Mouse (Mus musculus): ENCODE results near the gene Atad2b.

Gene Atad2b

DNA sequence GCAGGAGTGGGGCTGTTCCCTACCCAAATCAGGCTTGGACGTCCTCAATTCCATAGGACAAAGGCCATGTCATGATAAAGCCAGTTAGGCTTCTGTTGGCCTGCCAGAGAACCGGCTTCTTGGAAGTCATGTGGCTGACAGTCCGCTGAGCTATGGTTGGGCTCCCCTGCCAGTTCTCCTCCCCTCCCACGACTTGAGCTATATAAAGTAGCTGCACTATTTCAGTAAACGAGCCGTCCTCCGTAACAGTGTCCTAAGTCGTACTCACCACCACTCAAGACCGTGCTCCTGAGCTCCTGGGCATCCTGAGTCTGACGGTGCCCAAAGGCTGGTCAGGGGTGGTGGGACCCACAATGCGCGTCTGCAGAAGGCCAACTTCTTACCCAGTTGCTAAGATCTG is 156.0 kb downstream of the Atad2b start:
- no peak for DNase-seq (ENCODE audit: low read depth, low spot score)

DNA sequence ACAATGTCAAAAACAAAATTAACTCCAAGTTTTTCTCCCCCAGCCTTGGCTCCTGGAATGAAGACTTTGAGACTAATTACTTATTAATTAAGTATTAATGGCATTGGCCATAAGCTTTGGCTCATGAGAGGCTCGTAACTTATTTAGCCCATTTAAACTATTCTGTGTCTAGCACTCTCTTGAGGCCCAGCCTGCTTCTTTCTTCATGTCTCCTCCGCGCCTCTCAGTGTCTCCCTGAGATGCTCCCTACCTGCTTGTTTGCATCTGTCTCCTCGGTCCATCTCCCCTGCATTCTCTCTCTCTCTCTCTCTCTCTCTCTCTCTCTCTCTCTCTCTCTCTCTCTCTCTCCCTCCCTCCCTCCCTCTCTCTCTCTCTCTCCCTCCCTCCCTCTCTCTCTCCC is 164.3 kb downstream of the Atad2b start:
- DNase-seq (ENCODE audit: low read depth, low spot score) = no peak

DNA sequence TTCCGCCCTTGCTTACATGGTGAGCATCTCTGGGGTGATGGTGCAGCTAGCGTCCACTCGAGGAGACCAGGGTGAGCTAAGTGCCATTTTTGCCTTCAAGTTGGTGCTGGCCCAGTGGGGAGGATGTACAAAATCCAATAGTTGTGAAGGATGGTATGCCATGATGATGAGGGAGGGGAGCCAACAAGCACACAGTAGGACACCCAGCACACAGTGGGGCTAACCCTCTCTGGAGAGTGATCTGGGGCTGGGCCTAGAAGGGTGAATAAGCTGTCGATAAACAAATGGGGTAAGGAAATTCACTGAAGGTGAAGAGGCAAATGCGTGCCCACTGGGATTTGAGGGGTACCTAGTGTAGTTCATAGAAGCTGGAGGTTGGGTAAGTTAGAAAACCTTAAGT is 167.6 kb downstream of the Atad2b start:
- no peak for DNase-seq (ENCODE audit: low read depth, low spot score)

DNA sequence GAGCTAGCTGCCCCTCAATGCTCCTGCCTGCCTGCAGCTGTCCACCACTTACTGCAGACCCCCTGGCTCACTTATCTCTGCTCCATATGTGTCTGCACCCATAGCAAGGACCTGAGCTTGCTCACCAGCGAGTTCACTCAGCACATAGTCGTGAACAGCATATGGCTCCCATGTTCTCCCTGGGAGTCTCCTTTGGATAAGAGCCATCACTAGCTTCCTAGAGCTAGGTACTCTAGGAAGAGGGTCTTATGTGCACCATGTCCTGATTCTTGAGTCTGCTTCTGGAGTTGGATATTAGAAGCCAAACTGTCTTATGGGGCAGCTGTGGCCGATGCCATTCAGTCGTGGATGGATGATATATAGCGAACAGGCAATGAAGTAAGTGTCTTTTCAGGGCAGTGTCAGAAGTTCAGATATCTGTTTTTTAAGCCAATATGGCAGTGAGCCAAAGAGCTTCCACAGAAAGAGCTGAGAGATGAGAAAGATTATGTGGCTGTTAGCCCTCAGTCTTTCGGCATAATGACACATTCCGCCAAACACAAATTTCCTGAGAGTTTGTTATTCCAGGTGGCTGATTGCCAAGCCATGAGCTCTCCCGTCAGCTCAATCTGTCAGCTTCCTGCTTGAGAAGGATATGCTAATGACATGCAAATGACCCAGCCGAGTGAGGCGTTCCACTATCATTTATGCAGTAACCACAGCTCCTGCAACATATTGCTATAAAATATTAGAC is 170.8 kb downstream of the Atad2b start:
- DNase-seq (ENCODE audit: low read depth, low spot score) = no peak

DNA sequence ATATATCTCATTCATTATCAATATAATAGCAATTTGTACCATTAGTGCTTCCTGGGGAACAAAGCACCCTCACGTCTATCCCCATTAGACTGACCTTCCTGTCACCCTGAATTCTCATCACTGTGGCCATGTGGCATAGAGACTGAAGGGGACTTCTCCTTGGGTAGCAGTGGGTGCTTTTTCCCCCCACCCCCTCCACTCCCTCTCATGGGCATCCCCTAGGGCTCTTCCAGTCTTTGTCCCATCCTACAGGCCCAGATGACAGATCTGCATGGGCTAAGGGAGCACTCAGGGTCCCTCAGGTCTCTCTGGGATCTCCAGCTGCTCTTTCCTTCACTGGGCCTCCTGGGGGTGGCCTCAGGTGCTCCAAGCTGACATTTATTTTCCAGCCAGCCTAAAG is 171.5 kb downstream of the Atad2b start:
- DNase-seq (ENCODE audit: low read depth, low spot score) = no peak

Measured in embryo, embryonic 11.5 days (tissue).